Mouse (Mus musculus) heart, embryonic 14.5 days (tissue): ENCODE results near the gene Ptbp3. TPM values are rescaled to one million over a fixed set of nuclear protein-coding genes. Genes with fewer than 3 reads are reported as not detected.
A peak's percentile ranks its signal among the peaks of the same experiment; 100 is the strongest.

Experiments used
- ATAC-seq: fragments of 200-750 bp; cut with Nextera tagmentation; 2 replicates; pipeline ENCODE4 v1.8.0; 2017; ENCODE audit warnings: low read depth, moderate TSS enrichment; ENCODE audit not compliant: insufficient number of reproducible peaks, insufficient read depth, low FRiP score
- H3K27ac ChIP-seq, 2 experiments: fragments of 200-500 bp in 1 of 2; fragments of 300-500 bp in 1 of 2; sonication (generic) in 1 of 2; replicated peaks in 1 of 2; 2 replicates each; pipeline ENCODE4 v1.5.1; 2012 to 2014; ENCODE audit warnings: low read depth in 2 of 2, low read length in 2 of 2, control low read depth in 1 of 2, mild to moderate bottlenecking in 1 of 2, mixed read lengths in 1 of 2; ENCODE audit not compliant: control insufficient read depth in 1 of 2, insufficient read depth in 1 of 2
- H3K27me3 ChIP-seq: fragments of 300-500 bp; sonication (generic); 2 replicates; pipeline ENCODE4 v1.6.1; 2014; ENCODE audit warnings: mild to moderate bottlenecking, low read length, control low read depth; ENCODE audit not compliant: control insufficient read depth, insufficient read depth
- H3K36me3 ChIP-seq: fragments of 300-500 bp; sonication (generic); 2 replicates; pipeline ENCODE4 v1.6.1; 2014; ENCODE audit warnings: mild to moderate bottlenecking, control low read depth, low read length, mixed read lengths; ENCODE audit not compliant: control insufficient read depth, insufficient read depth
- H3K4me1 ChIP-seq, 2 experiments: fragments of 200-500 bp in 1 of 2; fragments of 300-500 bp in 1 of 2; sonication (generic) in 1 of 2; 2 replicates each; pipeline ENCODE4 v1.6.1; 2012 to 2014; ENCODE audit warnings: low read length in 2 of 2, control low read depth in 1 of 2, mixed read lengths in 1 of 2; ENCODE audit not compliant: control insufficient read depth in 2 of 2, insufficient read depth in 2 of 2
- H3K4me2 ChIP-seq: fragments of 300-500 bp; sonication (generic); 2 replicates; pipeline ENCODE4 v1.6.1; 2014; ENCODE audit warnings: mild to moderate bottlenecking, low read length
- H3K4me3 ChIP-seq, 2 experiments: fragments of 200-500 bp in 1 of 2; fragments of 300-500 bp in 1 of 2; sonication (generic) in 1 of 2; 2 replicates each; pipeline ENCODE4 v1.5.1; 2012 to 2014; ENCODE audit warnings: low read length in 2 of 2, mild to moderate bottlenecking in 2 of 2, control low read depth in 1 of 2, low read depth in 1 of 2, moderate library complexity in 1 of 2; ENCODE audit not compliant: control insufficient read depth in 1 of 2, insufficient read depth in 1 of 2
- H3K9ac ChIP-seq: fragments of 300-500 bp; sonication (generic); 2 replicates; pipeline ENCODE4 v1.6.1; 2014; ENCODE audit warnings: mild to moderate bottlenecking, low read length
- H3K9me3 ChIP-seq: fragments of 300-500 bp; sonication (generic); 2 replicates; pipeline ENCODE4 v1.6.1; 2016; ENCODE audit warnings: low read length, control low read depth; ENCODE audit not compliant: control insufficient read depth
- WGBS: fragments of 180-500 bp; shearing (Covaris S2); extraction: QIAGEN DNeasy Blood & Tissue Kit; methylation state at CpG from one replicate; pipeline ENCODE4 v1.1.7; 2014; 5-methylcytosine and 5-hydroxymethylcytosine counted together
- polyA plus RNA-seq: library from polyadenylated mRNA; unstranded; fragments of >200 nt; fragmentation: Nextera tagmentation; extraction: Ambion mirVana; gene quantifications from 2 replicates; pipeline ENCODE4 v1.2.1, GENCODE M21; 2014

The Ptbp3 gene
- 37.7 and 38.1 TPM in 2 replicates for polyA plus RNA-seq

DNA sequence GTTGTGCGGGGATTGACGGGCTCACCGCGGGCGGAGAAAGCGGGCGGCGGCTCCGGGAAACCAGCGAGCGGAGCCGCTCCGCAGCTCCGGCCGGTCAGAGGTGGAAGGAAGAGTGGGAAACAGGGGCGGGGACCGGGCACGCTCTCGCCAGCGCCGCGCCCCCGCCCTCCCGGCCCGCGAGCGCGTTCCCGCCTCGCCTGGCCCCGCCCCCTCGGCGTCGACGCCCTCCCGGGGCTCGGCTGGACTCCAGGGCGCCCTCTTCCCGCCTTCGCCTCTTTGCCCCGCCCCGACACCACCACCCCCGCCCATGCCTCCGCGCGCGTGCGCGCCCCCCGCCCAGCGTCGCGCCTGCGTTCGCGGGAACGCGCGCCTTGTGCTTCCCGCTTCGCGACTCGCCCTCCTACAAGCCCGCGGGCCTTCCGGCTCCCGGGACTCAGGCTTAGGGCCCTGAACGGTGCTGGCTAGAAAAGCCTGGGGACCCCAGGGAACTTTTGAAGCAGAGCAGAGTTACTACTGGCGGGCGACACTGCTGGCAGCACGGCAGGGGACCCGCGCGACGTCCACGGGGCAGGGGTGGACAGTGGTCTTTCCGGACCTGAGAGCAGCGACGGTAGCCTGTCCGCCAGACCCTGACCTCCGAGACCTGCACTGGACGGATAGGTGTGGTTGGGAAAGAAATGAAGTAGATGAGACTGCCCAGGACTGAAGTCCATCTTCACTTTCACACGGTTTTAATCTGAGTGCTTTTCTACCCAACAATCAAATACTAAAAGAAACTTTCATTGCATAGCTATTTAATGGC, at the start of gene Ptbp3:
TSS of gene Ptbp3 (minus strand) at position 190 of the 802 bp plus-strand sequence.
- Histone ChIP-seq H3K9ac (peak within 1 kb of the TSS; percentile 91), H3K4me1 (peaks cover 0 to 25% of the 10 kb centered on the region in 2 experiments; a peak in 2 of 4 replicates), H3K27me3 (no peaks in the 10 kb centered on the region), H3K9me3 (no peaks in the 10 kb centered on the region), H3K27ac (peak within 1 kb of the TSS; percentile 93 to 97), H3K36me3 (no peaks in the 10 kb centered on the region), H3K4me3 (peak within 1 kb of the TSS; percentile 71 to 95), H3K4me2 (peak within 1 kb of the TSS; percentile 93)
- under 1% methylated on average over 81 of the region's 83 CpGs for WGBS
- ATAC-seq = peak; percentile 94

DNA sequence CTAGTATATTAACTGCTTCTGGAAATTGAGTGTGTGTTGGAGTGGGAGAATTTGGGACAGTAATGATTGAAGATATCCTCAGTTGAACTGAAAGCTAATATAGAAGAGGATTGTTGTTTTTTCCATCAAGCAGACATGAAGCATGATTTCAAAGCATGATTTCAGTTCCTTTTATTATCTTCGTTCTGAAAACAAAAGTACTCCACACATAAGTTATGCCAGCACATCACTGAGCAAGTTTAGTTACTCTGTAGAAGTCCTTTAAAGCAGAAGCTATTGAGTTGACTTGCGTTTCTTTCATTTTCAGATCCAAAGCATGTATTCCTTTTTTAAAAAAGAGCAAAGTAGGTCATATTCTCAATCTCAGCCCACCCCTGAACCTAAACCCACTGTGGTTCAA, 47.4 kb upstream of the Ptbp3 start:
- Histone ChIP-seq H3K27me3 (no peaks in the 10 kb centered on the region), H3K4me2 (no peak overlapping the region), H3K9me3 (no peaks in the 10 kb centered on the region), H3K9ac (no peak overlapping the region), H3K4me1 (no peaks in the 10 kb centered on the region), H3K4me3 (no peak overlapping the region), H3K27ac (no peak overlapping the region), H3K36me3 (peaks cover 51% of the 10 kb centered on the region)
- WGBS = 71% methylated on average over 2 of the region's 2 CpGs
- ATAC-seq = no peak

DNA sequence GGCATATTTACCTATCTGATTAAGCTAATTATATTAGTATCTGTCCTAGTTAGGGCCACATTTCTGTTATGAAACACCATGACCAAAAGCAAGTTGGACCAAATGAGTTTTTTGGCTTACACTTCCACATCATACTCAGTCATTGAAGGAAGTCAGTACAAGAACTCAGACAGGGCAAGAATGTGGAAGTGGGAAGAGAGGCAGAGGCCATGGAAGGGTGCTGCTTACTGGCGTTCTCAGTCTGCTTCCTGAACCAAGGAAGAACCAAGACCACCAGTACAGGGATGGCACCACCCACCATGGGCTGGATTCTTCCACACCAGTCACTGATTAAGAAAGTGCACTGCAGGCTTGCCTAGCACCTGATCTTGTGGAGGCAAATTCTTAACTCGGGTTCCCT, 45.5 kb upstream of the Ptbp3 start:
- H3K4me3 ChIP-seq = no peak overlapping the region
- WGBS = 67% methylated on average over 2 of the region's 2 CpGs
- H3K27me3 ChIP-seq = no peaks in the 10 kb centered on the region
- H3K9me3 ChIP-seq = no peaks in the 10 kb centered on the region
- peaks cover 44% of the 10 kb centered on the region for H3K36me3 ChIP-seq
- no peak for ATAC-seq
- H3K4me2 ChIP-seq = no peak overlapping the region
- no peaks in the 10 kb centered on the region for H3K4me1 ChIP-seq
- H3K9ac ChIP-seq = no peak overlapping the region
- no peak overlapping the region for H3K27ac ChIP-seq

DNA sequence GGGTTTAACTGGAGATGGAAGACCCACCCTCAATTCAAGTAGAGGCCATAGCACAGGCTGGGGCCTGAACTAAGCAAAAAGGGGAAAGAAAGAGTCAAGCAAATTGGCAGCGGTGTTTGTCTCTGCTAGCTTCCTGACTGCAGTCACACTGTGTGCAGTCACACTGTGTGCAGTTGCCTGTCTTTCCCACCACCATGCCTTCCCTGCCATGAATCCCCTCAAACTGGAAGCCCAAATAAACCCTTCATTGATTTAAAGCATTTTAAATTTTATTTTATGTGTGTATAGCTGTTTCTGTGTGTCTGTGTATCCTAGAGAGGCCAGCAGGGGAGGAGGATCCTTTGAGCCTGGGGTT, 38.7 kb upstream of the Ptbp3 start:
- no peak overlapping the region for H3K4me2 ChIP-seq
- 0 out of 2 replicates have a peak, but pooled peaks cover 4% of the 10 kb centered on the region for H3K36me3 ChIP-seq
- H3K9me3 ChIP-seq = no peaks in the 10 kb centered on the region
- no peak overlapping the region for H3K4me3 ChIP-seq
- peaks cover 0 to 4% of the 10 kb centered on the region in 2 experiments; a peak in 1 of 4 replicates for H3K4me1 ChIP-seq
- WGBS = 96% methylated on average over 1 of the region's 1 CpGs
- H3K27ac ChIP-seq = no peak overlapping the region
- no peak for ATAC-seq
- no peaks in the 10 kb centered on the region for H3K27me3 ChIP-seq
- no peak overlapping the region for H3K9ac ChIP-seq

DNA sequence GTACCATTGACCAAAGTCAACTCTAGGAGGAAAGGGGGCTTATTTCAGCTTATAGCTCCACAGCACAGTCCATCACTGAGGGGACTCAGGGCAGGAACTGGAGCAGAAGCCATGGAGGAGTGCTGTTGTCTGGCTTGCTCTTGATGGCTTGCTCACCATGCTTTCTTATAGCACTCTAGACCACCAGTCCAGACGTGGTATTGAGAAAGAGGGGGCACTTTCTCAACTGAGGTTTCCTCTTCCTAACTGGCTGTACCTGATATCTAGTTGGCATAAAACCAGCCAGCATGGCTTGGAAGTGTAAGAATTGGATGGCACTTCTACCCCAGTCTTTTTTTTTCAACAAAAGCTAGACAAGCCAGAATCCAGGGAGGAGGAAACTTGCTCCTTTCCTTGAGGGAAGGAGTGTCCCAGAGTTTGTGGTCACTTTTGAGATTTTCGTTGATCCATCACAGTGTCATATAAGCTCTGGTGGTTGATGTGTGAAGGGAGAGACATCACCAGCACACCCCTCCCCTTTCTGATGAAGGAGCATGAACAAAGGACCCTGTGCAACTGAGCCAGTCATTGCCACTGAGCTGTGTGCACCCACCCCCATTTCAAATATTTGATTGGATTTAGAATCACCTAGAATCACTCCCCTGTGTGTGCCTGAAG, 38.2 kb upstream of the Ptbp3 start:
- WGBS = 70% methylated on average over 2 of the region's 2 CpGs
- H3K36me3 ChIP-seq = 0 out of 2 replicates have a peak, but pooled peaks cover 2% of the 10 kb centered on the region
- no peaks in the 10 kb centered on the region for H3K27me3 ChIP-seq
- no peak overlapping the region for H3K4me3 ChIP-seq
- H3K9me3 ChIP-seq = no peaks in the 10 kb centered on the region
- no peak overlapping the region for H3K9ac ChIP-seq
- ATAC-seq = no peak
- no peak overlapping the region for H3K4me2 ChIP-seq
- no peak overlapping the region for H3K27ac ChIP-seq
- H3K4me1 ChIP-seq = peaks cover 0 to 4% of the 10 kb centered on the region in 2 experiments; a peak in 2 of 4 replicates

DNA sequence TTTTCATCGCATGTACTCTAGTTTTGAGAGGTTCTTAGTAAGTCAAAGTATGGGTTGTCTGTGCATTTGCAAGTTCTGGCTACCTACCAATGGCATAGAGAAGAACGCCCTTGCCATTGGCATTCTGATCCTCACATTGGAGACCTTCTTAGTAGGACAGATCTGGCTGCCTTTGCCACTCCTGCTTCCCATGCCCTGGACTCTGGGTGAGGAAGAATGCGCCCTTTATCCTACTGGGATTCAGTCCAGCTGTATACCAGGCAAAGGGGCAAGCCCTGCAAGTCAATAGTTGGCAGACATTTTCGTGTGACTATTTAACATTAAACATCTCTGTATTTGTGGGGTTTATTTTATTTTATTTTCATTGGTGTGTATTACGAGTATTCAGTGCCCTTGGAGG, 35.9 kb upstream of the Ptbp3 start:
- Histone ChIP-seq H3K36me3 (no peaks in the 10 kb centered on the region), H3K4me1 (peaks cover 0 to 7% of the 10 kb centered on the region in 2 experiments; a peak in 2 of 4 replicates), H3K9me3 (no peaks in the 10 kb centered on the region), H3K9ac (no peak overlapping the region), H3K4me3 (no peak overlapping the region), H3K27ac (peak overlapping the region in 1 of 2 experiments; percentile 34; a peak in 1 of 4 replicates), H3K4me2 (peak overlapping the region; percentile 22; the same call in 1 of the 2 replicates), H3K27me3 (no peaks in the 10 kb centered on the region)
- 68% methylated on average over 5 of the region's 5 CpGs for WGBS
- ATAC-seq = no peak

DNA sequence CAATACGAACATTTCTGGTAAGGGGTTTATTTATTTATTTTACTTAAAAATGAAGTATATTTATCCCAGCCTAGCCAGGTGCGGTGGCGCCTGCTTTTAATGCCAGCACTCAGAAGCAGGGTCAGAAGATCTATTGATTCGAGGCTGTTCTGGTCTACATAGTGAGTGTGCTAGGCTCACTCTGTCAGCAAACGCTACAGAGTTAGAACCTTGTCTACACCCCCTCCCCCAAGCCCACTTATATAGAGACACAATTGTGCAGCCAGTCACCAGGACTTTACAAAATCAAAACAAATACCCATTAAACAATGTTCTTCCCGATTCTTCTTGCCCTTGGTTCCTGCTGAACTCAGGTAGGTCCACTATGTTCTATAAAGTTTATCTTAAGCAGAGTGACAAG, 33.0 kb upstream of the Ptbp3 start:
- H3K4me3 ChIP-seq = peak overlapping the region; percentile 66 to 82; a peak in 3 of 4 replicates
- H3K4me1 ChIP-seq = peaks cover 0 to 8% of the 10 kb centered on the region in 2 experiments; a peak in 2 of 4 replicates
- 28% methylated on average over 6 of the region's 6 CpGs for WGBS
- ATAC-seq = no peak
- no peaks in the 10 kb centered on the region for H3K27me3 ChIP-seq
- H3K27ac ChIP-seq = peak overlapping the region in 1 of 2 experiments; percentile 80; a peak in 1 of 4 replicates
- H3K36me3 ChIP-seq = no peaks in the 10 kb centered on the region
- H3K9me3 ChIP-seq = no peaks in the 10 kb centered on the region
- H3K4me2 ChIP-seq = peak overlapping the region; percentile 69
- peak overlapping the region; percentile 81 for H3K9ac ChIP-seq
